In the genomic region with DNA sequence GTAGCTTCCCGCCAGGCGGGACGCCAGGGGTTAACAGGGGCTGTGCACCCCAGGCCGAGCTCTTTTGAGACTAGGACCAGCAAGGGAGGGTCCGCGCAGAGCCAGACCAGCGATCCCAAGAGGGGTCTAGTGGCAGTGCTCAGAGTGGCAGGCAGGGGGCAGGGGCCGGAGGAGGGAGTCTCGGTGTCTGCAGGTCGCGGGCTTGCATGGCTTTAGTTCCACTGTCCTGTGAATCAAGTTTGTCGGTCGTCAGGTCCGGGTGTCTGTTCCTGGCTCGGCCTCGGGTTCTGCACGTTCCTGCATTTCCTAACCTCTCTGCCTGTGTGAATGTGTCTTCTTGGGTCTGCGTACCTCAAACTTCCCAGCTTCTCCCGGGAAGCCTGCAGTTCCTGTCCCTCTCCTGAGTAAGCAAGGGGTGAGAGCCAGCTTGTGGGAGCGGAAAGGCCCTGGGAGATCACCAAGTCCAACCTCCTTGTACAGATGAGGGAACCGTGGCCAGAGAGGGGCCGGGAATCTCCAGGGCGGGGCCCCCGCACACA, we compare ENCODE assay signal across 8 mouse cellular contexts. TPM values are rescaled to one million over a fixed set of nuclear protein-coding genes. Genes with fewer than 3 reads are reported as not detected.
DNase-seq lines count a peak whose midpoint lies in the region; ATAC-seq and TF ChIP-seq lines count a peak whose summit lies in the region.

No protein-coding gene starts in this region.

- H3K4me2 ChIP-seq in limb, embryonic 13.5 days (replicated peaks): peak overlapping the region; percentile 97
- peak overlapping the region; percentile 100 for H3K4me2 ChIP-seq in midbrain, embryonic 16.5 days (ENCODE audit: low read length)

- H3K4me1 ChIP-seq in embryonic fibroblast, embryonic 13.5 days (ENCODE audit: control insufficient read depth, insufficient read depth, low read length): peaks cover 13% of the 10 kb centered on the region; the same call in 1 of the 2 replicates
- H3K4me1 ChIP-seq in hindbrain, embryonic 10.5 days (replicated peaks): peaks cover 38% of the 10 kb centered on the region
- peaks cover 63% of the 10 kb centered on the region for H3K4me1 ChIP-seq in limb, embryonic 13.5 days
- peaks cover 22% of the 10 kb centered on the region for H3K4me1 ChIP-seq in midbrain, embryonic 16.5 days (ENCODE audit: control insufficient read depth, insufficient read depth, low read length)

- H3K36me3 ChIP-seq in hindbrain, embryonic 10.5 days: no peaks in the 10 kb centered on the region
- peaks cover 20% of the 10 kb centered on the region for H3K36me3 ChIP-seq in limb, embryonic 13.5 days
- H3K36me3 ChIP-seq in midbrain, embryonic 16.5 days (ENCODE audit: control insufficient read depth, insufficient read depth, low read length): no peaks in the 10 kb centered on the region

- TF ChIP-seq POLR2A in embryonic fibroblast, embryonic 13.5 days (IDR thresholded peaks at IDR 0.05; ENCODE audit: low read depth, low read length): peak; percentile 8; the same call in 1 of the 2 replicates

- no peaks in the 10 kb centered on the region for H3K9me3 ChIP-seq in hindbrain, embryonic 10.5 days
- H3K9me3 ChIP-seq in limb, embryonic 13.5 days: no peaks in the 10 kb centered on the region
- H3K9me3 ChIP-seq in midbrain, embryonic 16.5 days (replicated peaks; ENCODE audit: control insufficient read depth, low read length, poor library complexity, severe bottlenecking): no peaks in the 10 kb centered on the region

- peak overlapping the region; percentile 43 for H3K4me3 ChIP-seq in embryonic fibroblast, embryonic 13.5 days (ENCODE audit: insufficient read depth, low read length)
- peak overlapping the region; percentile 91 for H3K4me3 ChIP-seq in hindbrain, embryonic 10.5 days
- H3K4me3 ChIP-seq in limb, embryonic 13.5 days: peak overlapping the region; percentile 93
- H3K4me3 ChIP-seq in midbrain, embryonic 16.5 days (ENCODE audit: low read depth, low read length): peak overlapping the region; percentile 63

- DNase-seq in 3T3-L1 (ENCODE audit: low read depth, low spot score) (peak; percentile 56), MN1 (ENCODE audit: low spot score) (no peak)
- peak; percentile 77 for DNase-seq in Muller cell, postnatal 12 days (ENCODE audit: inconsistent ontology term)
- peak; percentile 87 for DNase-seq in hindbrain, embryonic 10.5 days (ENCODE audit: low spot score)
- peak; percentile 52 to 66 for DNase-seq in thymus, postnatal 10 days (ENCODE audit: low spot score in 2 of 2)

- 2% methylated on average over 24 of the region's 24 CpGs for WGBS in hindbrain, embryonic 10.5 days
- WGBS in limb, embryonic 13.5 days: 2% methylated on average over 24 of the region's 24 CpGs
- under 1% methylated on average over 24 of the region's 24 CpGs for WGBS in midbrain, embryonic 16.5 days

- no peak overlapping the region for H3K27ac ChIP-seq in embryonic fibroblast, embryonic 13.5 days (ENCODE audit: insufficient read depth, low read length)
- H3K27ac ChIP-seq in hindbrain, embryonic 10.5 days: peak overlapping the region; percentile 90
- H3K27ac ChIP-seq in limb, embryonic 13.5 days: peak overlapping the region; percentile 87
- no peak overlapping the region for H3K27ac ChIP-seq in midbrain, embryonic 16.5 days (ENCODE audit: low read length)

- ATAC-seq in limb, embryonic 13.5 days (ENCODE audit: low FRiP score, low read depth): peak; percentile 37
- peak; percentile 62 for ATAC-seq in midbrain, embryonic 16.5 days

- H3K9ac ChIP-seq in limb, embryonic 13.5 days: peak overlapping the region; percentile 96
- peak overlapping the region; percentile 71 for H3K9ac ChIP-seq in midbrain, embryonic 16.5 days (ENCODE audit: low read depth, low read length)

- TF ChIP-seq CTCF in embryonic fibroblast, embryonic 13.5 days (IDR thresholded peaks at IDR 0.05; ENCODE audit: borderline replicate concordance, insufficient read depth, low read length): peak; percentile 20; the same call in 1 of the 2 replicates

- H3K27me3 ChIP-seq in hindbrain, embryonic 10.5 days (ENCODE audit: insufficient read depth, poor library complexity, severe bottlenecking): peaks cover 54% of the 10 kb centered on the region
- H3K27me3 ChIP-seq in limb, embryonic 13.5 days: peaks cover 7% of the 10 kb centered on the region; the same call in 1 of the 2 replicates
- peaks cover 45% of the 10 kb centered on the region for H3K27me3 ChIP-seq in midbrain, embryonic 16.5 days (ENCODE audit: control insufficient read depth, insufficient read depth, low read depth, low read length)

RNA-seq across cellular contexts. Expression of a gene that starts 2.3 kb away (rescaled TPM):
- polyA plus RNA-seq in embryonic fibroblast, embryonic 13.5 days (2011; ENCODE audit: insufficient read length, low read depth, missing spikeins): 11.8 and 18.2 TPM in 2 replicates
- polyA plus RNA-seq in hindbrain, embryonic 10.5 days (2016; fragmentation: Nextera tagmentation; extraction: Ambion mirVana): 2.4 and 3.3 TPM in 2 replicates
- polyA plus RNA-seq in limb, embryonic 13.5 days (2015; fragmentation: Nextera tagmentation; extraction: Ambion mirVana): 32.1 and 32.3 TPM in 2 replicates
- 1.6 TPM in 2 replicates for polyA plus RNA-seq in midbrain, embryonic 16.5 days (2015; fragmentation: Nextera tagmentation; extraction: Ambion mirVana)

RNA-seq across cellular contexts. Expression of a gene that starts 44.1 kb away (rescaled TPM):
- not detected in 2 replicates for polyA plus RNA-seq in embryonic fibroblast, embryonic 13.5 days (2011; ENCODE audit: insufficient read length, low read depth, missing spikeins)
- 0.04 TPM in 1 of 2 replicates, not detected in the other for polyA plus RNA-seq in hindbrain, embryonic 10.5 days (2016; fragmentation: Nextera tagmentation; extraction: Ambion mirVana)
- 0.10 and 0.13 TPM in 2 replicates for polyA plus RNA-seq in limb, embryonic 13.5 days (2015; fragmentation: Nextera tagmentation; extraction: Ambion mirVana)
- polyA plus RNA-seq in midbrain, embryonic 16.5 days (2015; fragmentation: Nextera tagmentation; extraction: Ambion mirVana): 0.06 and 0.09 TPM in 2 replicates

Comparison
In these comparisons a context has a peak if more than half of its experiments do, and no peak if none do; other contexts are left out.
1. H3K27ac ChIP-seq: peak in hindbrain, embryonic 10.5 days (single experiment) and limb, embryonic 13.5 days (single experiment); none in embryonic fibroblast, embryonic 13.5 days (single experiment) and midbrain, embryonic 16.5 days (single experiment).
2. H3K4me3 ChIP-seq: peak in every context shown above with its lines; median percentile 93 in limb, embryonic 13.5 days; 91 in hindbrain, embryonic 10.5 days; 63 in midbrain, embryonic 16.5 days; 43 in embryonic fibroblast, embryonic 13.5 days.